Mouse (Mus musculus) embryonic stem cell, embryonic (primary cell): ENCODE data around the gene Olfr1330.
"Not testable (repeated sequence)": the region's sequence is repeated elsewhere in the genome, so short reads cannot be mapped to it uniquely, and the experiment has no call there.

Experiments used
- CTCF ChIA-PET, 4 experiments: fragments of 300-600 bp in 2 of 4; fragments of 350-600 bp in 2 of 4; sonication (Branson Sonifier 250); formaldehyde crosslinking; loops; one replicate each; lab custom pipeline; 2022; ENCODE audit warnings: inconsistent platforms in 2 of 4; lab: Charles Lee
- POLR2A ChIA-PET, 4 experiments: fragments of 300-600 bp in 2 of 4; fragments of 350-600 bp in 2 of 4; sonication (Branson Sonifier 250); formaldehyde crosslinking; loops; one replicate each; lab custom pipeline; 2022; ENCODE audit warnings: antibody characterized with exemption in 4 of 4, inconsistent platforms in 1 of 4; lab: Charles Lee

Gene Olfr1330

DNA sequence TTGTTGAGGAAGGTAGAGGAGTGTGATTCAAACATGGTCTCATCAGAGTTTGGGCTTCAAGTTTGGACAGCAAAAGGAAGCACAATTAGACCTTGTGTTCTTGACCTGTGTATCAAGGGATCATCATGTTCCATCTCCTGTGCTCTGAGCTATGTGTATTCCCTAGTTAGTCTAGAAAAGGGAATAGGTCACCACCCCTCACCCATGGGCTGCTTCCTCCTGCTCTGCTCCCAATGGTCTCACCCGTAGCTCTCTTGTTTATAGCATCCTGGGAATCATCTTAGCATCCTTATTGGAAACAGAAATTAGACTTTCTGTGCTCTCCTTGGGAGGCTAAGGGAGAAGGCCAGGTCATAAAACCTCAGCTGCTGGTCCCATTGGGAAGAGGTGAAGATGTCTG lies at the start of gene Olfr1330:
Gene Olfr1330, plus strand, starts transcription at position 301 of the 400 bp plus-strand sequence.
- ChIA-PET POLR2A (interaction anchor here in 1 of 4 experiments (0.8 kb wide), 1 partner anchor 11 kb away, joined by 3 read pairs; no protein-coding TSS in a partner anchor), CTCF (no interaction called here)

DNA sequence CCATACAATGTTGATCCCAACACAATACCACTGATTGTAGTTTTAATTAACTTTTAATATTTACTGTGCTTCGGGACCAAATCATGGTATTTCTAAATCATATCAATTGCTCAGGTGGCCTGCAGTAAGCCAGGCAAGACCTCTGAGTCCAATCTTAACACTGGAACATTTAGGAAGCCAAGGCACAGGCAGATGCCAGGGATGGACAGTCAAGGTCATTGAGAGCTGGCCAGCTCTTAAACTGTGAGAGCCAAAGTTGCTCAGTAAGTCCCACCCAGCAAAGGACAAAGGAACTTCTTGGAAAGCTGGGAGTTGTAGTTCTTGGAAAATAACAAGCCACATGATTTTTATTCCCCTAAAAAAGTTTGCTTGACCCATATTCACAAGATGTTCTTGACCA lies 26.6 kb upstream of the Olfr1330 start:
- CTCF ChIA-PET: no interaction called here

DNA sequence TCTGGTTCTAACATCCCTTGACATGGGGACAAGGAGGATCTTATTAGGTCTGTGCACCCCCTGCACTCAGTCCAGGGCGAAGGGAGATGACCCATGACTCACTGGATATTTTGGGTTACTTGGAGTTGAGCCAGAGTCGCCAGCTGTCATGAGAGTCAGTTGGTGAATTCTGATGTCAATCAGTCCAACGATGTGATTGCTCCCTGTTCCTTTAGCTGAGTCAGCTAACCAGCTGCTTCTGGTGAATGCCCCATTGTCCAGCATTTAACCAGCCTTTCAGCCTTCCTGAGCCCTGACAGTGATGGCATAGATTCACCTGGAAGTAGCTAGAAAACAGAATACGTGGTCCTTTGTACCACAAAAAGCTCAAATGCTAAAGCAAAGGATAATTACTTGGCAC lies 25.7 kb upstream of the Olfr1330 start:
- CTCF ChIA-PET: no interaction called here
- POLR2A ChIA-PET: no interaction called here

More for the DNA sequence above, 26.6 kb upstream of the Olfr1330 start:
- POLR2A ChIA-PET: no interaction called here

DNA sequence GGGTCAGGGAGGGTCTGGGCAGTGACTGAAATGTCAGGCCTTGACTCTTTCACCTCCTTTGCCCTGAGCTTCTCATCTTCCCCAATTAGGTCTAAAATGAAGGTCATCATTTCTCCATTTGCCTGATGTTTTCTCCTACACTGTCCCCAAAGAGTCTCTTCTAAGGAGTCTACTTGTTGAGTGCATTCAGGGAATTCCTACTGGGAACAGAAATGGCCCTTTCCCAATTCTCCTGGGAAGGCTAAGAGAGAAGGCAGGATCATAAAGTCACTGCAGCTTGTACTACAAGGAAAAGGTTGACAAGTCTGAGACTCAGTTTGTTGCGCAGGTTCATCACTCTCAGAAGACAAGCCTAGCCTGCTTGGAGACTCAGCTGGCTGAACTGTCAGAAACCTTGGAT lies 24.0 kb upstream of the Olfr1330 start, which contains the start of gene Olfr1331:
Gene Olfr1331, plus strand, starts transcription at position 301 of the 400 bp plus-strand sequence.
- ChIA-PET POLR2A (no interaction called here), CTCF (no interaction called here)

DNA sequence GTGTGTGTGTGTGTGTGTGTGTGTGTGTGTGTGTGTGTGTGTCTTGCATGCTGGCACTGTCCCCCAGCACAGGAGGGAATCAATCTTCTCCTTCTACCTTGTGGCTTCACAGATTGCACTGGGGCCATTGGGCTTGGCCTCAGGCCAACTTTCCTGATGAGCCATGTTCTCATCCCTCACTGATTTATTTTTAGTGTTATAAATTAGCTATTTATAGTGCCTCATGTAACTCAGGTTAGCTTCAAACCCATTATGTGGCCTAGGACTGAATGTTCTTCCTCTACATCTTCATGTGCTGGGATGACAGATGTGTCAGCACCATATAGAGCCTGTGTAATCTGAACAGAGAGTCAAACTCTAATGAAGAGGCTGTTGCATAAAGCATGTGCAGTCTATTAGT lies 20.8 kb upstream of the Olfr1330 start:
- CTCF ChIA-PET: no interaction called here
- POLR2A ChIA-PET: interaction anchor here in 1 of 4 experiments (0.7 kb wide), 1 partner anchor 173 kb away, joined by 4 read pairs; no protein-coding TSS in a partner anchor

DNA sequence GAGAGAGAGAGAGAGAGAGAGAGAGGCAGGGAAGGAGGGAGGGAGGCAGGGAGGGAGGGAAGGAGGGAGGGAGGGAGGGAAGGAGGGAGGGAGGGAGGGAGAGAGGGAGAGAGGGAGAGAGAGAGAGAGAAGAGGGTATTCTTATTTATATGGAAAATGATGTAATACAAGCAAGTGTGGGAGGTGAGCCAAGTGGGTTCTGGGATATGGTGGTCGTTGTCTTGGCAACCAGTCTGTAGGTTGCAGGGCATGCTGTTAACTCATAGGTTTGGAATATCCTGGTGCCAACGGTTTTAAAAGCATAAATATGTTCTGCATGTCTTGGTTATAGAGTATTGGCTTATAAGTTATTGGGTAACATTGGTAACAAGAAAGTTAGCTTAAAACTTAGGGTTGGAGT lies 13.6 kb downstream of the Olfr1330 start:
- ChIA-PET POLR2A (no interaction called here), CTCF (no interaction called here)

DNA sequence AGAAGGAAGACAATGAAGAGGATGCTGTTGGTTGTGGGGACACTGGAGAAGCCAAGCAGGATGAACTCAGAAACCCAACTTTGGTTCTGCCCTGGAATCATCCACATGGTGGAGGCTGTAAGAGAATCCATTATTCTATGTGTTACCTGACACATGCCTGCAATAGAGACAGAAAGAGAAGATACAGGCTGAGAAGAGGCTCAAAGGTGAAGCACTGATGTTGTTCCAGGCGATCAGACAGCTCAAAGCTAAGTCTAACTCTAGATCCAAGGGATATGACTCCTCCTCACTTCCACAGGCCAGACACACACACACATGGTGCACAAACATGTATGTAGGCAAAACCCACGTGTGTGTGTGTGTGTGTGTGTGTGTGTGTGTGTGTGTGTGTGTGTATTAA lies 29.0 kb downstream of the Olfr1330 start, which contains the start of gene Olfr1329:
Gene Olfr1329, minus strand, starts transcription at position 101 of the 400 bp plus-strand sequence.
- POLR2A ChIA-PET: not testable (repeated sequence)
- CTCF ChIA-PET: interaction anchor here in 2 of 4 experiments (0.6 to 0.7 kb wide), 2 partner anchors 21 to 101 kb away, joined by 3 read pairs; no protein-coding TSS in a partner anchor

DNA sequence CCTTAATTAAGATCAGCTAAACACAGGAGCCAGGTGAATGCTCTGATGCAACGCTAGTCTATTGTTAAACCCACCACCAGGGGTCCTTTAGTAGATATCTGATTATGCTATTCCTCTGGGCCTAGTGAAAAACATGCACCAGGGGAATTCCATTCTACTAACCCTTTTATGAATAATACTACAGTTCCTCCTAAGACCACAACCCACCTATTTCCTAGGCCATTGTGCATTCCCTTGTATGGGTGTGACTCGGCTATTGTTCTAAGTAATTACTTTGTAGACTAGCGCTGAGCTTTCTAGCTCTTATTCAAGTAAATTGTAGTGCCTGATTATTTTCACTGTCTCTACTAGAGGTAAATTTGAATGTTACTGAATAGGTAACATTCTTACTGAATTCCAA lies 42.9 kb downstream of the Olfr1330 start:
- POLR2A ChIA-PET, CTCF ChIA-PET: not testable (repeated sequence)

DNA sequence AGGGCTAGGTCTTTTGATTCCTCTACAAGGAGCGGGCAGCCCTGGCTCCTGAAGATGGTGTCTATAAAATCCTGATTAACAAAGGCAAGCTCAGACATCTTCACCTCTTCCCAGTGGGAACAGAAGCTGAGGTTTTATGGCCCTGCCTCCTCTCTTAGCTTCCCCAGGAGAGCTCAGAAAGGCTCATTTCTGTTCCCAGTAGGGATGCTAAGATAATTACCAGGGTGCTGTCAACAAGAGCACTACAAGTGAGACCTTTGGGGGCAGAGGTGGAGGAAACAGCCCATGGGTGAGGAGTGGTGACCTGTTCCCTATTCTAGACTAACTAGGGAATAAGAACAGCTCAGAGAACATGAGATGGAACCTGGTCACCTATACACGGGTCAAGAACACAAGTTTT lies 50.1 kb downstream of the Olfr1330 start, which contains the start of gene Olfr1328:
Gene Olfr1328, minus strand, starts transcription at position 101 of the 400 bp plus-strand sequence.
- POLR2A ChIA-PET: no interaction called here
- CTCF ChIA-PET: no interaction called here
